Mouse (Mus musculus): Measurements from ENCODE around the gene Cdh3.
"Not testable (repeated sequence)": the region's sequence is repeated elsewhere in the genome, so short reads cannot be mapped to it uniquely, and the experiment has no call there.

The Cdh3 gene

DNA sequence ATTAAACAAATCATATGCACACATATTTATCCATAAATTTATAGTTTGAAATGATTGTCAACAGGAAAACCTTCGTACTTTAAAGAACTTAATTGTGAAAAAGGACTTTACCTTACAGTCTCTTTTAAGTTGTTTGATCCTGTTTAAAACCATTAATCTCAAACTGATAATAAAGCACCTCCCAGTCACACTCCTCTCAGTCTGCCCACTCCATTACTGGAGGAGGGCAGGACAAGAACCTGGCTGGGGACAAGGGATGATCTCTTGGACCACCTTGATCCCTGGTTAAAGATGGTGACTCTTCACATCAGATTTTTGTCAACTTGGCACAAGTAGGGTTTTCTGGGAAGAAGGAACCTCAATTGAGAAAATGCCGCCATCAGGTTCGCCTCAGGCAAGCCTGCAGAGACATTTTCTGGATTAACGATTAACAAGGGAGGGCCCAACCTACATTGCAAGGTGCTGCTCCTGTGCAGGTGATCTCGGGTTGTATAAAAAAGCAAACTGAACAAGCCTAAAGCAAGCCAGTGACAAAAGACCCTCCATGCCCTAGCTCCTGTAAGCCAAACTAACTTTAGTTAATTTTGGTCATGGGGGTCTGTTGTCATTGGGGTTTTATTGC lies 61.0 kb downstream of the Cdh3 start:
- DNase-seq (ENCODE audit: low spot score) = no peak

DNA sequence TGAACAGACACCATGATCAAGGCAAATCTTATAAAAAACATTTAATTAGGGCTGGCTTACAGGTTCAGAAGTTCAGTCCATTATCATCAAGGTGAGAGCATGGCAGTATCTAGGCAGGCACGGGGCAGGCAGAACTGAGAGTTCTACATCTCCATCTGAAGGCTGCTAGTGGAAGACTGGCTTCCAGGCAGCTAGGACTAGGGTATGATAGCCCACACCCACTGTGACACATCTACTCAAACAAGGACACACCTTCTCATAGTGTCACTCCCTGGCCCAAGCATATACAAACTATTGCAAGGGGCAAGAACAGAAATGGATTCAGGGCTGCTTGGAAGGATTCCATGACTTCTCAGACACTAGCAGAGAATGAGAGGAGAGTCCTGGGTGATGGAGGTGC lies 61.5 kb downstream of the Cdh3 start:
- not testable (repeated sequence) for DNase-seq (ENCODE audit: low spot score)

DNA sequence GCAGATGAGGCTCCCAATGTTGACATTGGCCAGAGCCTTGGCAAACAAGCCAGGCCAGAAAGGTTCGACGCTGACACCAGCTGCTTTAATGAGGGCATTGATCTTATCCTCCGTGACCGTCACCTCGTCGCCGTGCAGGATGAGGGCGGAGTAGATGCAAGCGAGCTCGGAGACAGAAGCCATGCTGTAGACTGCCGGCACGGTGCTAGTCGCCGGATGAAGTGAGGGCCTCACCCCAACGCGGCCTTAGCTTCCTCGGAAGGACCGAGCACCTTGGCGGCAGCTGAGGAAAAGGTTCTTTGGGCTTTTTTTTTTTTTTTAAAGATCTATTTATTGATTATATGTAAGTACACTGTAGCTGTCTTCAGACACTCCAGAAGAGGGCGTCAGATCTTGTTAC lies 62.5 kb downstream of the Cdh3 start, which contains the start of gene Gm10073:
Gene Gm10073, minus strand, starts transcription at position 294 of the 400 bp plus-strand sequence.
- DNase-seq (ENCODE audit: low spot score) = not testable (repeated sequence)

DNA sequence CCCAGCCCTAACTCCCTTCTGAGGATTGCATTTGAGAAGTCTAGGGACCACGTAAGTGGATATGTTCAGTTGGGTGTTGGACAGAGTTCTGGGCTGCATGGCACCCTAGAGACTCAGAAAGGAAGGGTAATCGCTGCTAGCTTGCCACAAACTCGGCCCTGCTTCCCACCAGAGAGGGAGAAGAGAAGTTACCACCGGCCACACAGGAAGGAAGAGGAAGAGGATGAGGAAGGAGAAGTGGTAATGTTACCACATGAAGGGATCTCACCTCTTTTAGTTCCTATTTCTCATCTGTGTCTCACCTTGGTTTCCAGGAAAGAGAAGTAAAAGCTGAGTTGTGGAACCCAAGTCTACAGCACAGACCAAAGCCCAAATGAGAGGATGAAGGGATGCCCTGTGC lies 63.6 kb downstream of the Cdh3 start:
- DNase-seq (ENCODE audit: low spot score) = no peak

DNA sequence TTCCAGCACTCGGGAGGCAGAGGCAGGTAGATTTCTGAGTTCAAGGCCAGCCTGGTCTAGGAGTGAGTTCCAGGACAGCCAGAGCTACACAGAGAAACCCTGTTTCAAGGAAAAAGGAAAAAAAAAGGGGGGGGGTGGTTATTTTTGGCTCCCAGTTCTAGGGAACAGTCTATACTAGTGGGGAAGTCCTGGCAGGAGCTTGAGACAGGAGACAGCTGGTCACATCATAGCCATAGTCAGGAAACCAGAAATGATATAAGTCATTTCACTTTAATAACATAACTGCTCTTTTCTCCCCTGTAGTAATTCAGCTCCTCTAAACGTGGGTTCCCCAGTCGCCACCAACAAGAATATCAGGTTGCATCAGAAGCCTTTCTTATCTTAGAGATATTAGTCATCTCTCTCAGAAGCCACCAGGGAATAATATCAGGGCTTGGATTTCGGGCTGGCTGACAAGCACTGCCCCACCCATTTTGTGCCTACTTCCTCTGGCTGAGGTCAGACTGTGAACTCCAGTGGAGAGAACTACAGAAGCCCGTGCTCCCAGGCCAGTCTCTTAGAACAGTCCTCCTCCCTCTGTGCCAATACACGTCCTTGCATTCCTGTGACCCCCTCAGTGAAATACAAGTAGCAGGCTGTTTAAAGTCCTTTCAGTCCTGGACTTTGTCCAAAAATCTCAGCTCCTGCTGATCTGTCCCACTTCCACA lies 66.3 kb downstream of the Cdh3 start:
- DNase-seq (ENCODE audit: low spot score) = no peak

DNA sequence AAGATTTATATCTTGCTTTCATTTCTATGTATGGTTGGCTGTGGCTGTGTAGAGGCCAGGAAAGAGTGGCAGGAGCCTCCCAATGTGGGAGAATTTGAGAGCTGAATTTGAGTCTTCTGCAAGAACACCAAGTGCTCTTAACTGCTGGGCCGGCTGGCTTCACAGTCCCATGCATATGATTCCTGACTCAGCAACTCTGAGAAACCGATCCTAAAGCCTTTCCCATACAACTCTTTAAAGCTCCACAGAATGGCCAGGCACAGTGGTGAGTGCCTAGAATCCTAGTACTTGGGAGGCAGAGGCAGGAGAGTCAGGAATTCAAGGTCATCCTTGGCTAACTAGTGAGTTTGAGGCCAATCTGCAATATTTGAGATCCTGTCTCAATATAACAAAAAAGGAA lies 68.8 kb downstream of the Cdh3 start:
- DNase-seq (ENCODE audit: low spot score) = no peak

DNA sequence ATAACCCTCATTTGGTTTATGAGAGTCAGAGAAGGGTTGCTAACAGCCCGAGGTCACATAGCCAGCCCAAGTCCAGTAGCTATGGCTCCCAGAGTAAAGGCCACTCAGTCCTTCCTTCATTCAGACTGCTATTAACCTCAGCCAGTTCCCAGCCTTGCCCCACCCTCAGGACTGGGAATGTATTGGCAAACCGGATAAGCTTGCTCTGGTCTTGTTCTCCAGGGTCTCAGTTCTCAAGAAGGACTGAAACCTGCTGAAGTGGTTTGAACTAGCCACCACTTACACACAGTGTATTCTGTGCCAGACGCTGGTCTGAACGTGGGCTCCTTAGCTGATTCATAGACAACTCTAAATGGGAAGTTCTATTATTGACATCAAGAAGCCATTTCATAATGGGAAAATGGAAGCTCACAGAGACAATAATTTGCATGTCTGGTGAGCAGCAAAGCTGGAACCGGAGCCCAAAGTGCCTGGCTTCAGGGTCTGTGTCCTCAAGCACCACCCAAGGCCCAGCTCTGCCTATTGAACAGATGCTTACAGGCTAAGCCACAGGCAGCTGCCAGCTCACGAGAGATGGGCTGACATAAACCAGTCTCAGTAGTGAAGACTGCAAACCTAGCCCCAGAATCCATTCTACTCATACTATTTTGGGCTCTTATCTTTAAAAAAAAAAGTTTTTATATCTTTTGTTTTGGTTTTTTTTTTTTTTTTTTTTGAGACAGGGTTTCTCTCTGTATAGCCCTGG lies 70.8 kb downstream of the Cdh3 start:
- no peak for DNase-seq (ENCODE audit: low spot score)

DNA sequence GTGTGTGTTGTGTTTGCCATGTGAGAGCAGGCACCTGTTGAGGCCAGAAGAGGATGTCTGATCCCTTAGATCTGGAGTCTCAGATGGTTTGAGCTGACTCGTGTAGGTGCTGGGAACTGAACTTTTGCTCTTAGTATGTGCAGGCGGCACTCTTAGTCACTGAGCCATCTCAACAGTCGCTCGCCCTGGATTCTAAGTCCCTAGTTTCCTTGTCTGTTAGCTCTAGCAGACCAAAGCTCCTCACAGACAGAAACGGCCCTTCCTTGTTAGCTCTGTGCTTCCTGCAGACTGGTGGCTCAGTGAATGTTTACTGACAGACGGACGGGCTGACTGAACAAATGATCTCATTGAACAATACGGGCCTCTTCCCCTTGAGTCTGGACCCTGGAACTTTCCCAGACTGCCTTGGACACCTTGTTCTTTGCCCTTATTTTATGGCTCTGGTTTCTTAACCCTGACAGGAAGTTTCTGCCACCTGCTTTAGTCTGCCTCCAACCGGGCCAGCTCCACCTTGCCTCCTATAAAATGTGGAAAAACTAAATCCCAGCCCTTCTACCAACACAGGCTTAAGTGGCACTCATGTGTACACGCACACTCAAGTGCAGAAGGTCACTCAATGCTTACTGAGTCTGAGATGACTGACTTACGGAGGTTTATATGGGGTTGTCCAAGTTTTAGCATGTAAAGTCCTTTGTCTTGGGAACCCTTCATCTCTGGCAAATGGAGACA lies 74.4 kb downstream of the Cdh3 start:
- DNase-seq (ENCODE audit: low spot score) = no peak

DNA sequence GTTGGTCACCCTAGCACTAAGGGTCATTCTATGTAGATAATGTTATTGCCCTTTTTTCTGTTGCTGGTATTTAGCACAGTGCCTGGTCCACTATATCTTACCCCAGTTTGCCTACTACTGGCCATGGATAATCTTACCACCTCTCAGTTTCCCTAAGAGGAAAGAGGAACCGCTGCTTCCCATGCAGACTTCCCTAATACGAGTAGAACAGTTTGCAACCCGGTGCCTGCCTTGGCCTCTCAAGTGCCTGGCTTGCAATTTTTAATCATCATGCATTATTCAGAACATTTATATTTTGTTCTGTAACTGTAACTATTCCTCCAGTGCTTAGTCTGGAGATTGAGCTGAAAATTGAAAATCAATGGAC lies 75.0 kb downstream of the Cdh3 start:
- DNase-seq (ENCODE audit: low spot score) = no peak

DNA sequence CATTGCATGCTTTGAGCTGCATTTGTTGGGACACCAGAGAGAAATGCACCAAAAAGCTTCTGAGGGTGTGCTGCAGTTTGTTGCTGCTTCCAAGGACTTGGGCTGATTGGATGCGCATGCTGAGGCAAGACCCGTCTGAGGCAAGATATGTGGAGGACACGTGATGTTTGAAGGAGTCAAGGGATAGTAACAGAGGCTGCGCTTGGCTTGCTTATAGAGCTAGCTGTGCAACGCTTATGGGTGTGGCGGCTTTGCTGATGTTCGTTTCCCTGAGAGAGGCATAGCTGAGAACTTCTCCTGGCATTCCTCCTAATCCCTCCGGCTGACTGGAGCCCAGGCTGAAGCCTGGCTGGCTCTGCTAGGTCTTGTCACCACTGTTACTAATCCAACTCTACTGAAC lies 76.2 kb downstream of the Cdh3 start:
- no peak for DNase-seq (ENCODE audit: low spot score)

DNA sequence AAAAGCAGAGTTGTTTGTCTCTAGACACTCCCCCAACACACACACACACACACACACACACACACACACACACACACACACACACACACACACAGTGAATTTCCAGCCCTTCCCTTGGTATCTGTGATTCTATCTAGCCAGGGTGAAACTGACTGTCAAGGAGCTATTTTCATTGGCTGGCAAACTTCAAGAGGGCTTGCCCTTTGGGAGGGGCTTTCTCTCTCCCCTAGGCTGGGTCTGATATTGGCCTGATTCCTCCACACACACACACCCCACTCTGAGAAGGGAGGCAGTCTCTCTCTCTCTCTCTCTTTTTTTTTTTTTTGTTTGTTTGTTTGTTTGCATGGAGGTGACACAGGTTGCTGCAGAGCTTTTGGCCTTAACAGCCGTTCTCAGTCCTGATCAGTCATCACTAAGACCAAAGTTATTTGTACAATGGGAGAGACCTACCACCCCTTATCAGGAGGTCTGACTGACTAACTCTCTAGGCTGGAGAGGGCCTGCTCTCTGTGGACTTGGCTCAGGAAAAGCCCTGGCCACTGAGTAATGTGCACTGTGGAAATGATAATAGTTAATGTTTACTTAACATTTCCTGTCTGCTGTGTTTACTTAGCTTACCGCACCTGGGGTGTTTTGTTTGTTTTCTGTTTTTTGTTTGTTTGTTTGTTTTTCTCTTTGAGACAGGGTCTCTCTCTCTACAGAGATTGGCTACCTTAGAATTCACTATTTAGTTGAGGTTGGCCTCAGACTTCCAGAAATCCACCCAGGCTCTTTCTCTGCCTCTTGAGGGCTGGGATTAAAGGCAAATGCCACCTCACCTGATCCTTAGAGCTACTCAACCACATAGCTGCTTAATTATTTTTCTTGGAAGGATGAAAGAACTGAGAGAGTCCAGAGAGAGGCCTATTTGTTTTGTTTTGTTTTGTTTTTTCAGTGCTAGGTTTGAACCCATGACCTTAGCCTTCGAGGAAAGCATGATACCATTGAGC lies 78.0 kb downstream of the Cdh3 start:
- DNase-seq (ENCODE audit: low spot score) = no peak

DNA sequence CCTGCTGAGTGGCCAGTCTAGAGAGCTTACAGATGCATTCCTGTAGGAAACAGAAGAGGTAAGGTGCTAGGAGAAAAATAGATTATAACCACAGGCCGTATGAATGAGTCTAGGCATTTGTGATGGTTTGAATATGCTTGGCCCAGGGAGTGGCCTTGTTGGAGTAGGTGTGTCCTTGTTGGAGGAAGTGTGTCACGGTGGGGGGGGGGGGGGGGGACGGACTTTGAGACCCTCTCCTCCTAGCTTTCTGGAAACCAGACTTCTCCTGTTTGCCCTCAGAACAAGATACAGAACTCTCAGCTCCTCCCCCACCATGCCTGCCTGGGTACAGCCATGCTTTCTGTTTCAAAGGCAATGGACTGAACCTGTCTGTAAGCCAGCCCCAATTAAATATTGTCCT lies 81.8 kb downstream of the Cdh3 start:
- DNase-seq (ENCODE audit: low spot score) = no peak

DNA sequence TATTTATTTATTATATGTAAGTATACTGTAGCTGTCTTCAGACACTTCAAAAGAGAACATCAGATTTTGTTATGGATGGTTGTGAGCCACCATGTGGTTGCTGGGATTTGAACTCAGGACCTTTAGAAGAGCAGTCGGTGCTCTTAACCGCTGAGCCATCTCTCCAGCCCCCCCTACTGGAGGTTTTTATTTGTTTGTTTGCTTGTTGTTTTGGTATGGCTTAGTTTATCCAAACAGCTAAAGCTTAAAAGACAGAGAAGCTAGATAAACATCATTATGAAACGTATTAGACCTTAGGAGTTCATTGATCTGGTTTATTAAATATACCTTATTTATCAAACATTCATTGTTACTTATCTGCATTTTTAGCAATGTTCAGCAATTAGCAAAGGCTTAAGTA lies 84.9 kb downstream of the Cdh3 start:
- DNase-seq (ENCODE audit: low spot score) = not testable (repeated sequence)

DNA sequence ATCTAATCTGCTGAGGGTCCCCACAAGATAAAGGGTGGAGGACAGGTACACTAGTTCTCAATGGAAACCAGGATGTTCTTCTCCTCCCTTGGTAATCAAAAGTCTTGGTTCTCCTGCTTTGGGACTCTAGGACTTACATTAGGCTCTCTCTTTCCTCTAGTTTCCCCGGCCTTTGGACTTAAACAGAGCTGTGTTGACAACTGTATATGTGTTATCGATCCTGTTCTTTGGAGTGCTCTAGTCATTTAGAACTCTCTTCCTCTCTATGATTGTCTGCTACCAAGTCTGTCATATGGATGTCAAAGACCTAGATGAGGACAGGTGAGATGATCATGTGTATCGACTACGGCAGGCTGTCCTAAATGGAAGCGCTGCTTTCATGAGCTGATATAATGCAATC lies 86.4 kb downstream of the Cdh3 start:
- no peak for DNase-seq (ENCODE audit: low spot score)

DNA sequence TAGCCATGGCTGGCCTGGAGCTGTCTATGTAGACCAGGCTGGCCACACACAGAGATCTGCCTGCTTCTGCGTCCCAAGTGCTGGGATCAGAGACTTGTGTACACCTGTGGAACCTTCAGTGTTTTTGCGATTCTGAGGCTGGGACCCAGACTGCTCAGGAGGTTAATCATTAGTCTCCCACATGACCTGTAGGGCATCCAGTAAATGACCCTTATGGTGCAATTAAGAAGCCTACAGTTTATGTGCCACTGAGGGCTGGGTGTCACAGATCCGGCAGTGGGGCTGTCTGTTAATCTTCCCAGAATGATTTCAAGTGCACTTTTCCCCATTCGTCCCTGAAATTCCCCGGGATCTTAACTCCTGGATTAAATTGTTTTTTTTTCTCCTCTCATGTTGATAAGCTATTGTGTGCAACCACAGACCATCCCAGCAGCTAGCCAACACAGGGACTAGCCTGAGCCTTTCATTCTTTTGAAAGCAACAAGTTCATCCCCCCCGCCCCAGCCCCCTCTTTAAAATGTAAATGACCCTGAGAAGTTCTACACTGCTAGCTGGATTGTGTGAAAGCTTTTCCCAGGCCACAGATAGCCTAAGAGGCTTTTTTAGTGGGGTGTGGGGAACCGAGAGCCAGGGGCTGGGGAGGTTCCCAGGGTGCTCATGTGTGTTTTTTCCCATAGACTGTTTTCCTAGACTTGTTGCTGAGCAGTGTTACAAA lies 88.7 kb downstream of the Cdh3 start:
- DNase-seq (ENCODE audit: low spot score) = no peak

DNA sequence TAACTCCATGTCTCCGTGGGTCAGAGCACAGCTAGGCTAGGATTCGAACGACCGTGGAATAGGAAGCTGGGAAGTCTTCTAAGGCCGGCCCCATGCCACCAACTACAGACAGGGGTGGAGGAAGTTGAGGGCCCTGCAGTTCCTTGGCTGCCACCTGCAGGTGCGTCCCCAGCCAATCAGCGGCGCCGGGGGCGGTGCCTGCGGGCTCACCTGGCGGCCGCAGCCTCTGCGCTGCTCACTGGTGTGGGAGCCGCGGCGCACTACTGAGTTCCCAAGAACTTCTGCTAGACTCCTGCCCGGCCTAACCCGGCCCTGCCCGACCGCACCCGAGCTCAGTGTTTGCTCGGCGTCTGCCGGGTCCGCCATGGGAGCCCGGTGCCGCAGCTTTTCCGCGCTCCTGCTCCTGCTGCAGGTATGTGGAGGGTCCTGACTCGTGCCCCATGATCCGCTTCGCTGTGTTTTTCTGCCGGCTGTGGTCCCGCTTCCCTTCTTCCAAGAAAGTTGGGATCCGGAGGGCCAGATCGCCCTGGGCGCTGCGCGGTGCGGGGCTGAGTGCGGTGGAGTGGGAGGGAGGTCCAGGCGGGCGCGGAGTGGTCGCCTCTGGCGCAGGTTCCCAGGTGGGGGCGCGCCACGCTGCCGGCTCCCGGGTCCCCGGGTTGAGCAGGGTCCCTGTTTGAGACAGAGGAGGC lies 92.6 kb downstream of the Cdh3 start, which contains the start of gene Cdh1:
Gene Cdh1, plus strand, starts transcription at position 221 of the 689 bp plus-strand sequence.
- peak; percentile 77 for DNase-seq (ENCODE audit: low spot score)

DNA sequence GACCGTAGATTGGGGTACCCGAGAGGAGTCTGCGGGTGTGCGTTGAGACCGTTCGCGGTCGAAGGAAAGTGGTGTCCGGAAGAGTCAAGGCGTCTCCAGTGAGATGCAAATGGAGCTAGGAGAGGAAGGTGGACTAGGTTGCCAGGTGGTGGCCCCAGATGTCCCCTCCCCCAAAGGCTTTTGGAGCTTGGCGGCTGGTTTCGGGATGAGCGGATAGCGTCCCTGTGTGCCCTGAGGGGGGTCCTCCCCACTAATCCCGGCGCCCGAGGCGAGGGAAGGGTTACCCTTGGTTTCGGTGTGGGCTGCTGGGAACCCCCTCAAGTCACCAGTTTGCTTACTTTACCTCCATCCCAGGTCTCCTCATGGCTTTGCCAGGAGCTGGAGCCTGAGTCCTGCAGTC lies 93.2 kb downstream of the Cdh3 start:
- DNase-seq (ENCODE audit: low spot score) = no peak

DNA sequence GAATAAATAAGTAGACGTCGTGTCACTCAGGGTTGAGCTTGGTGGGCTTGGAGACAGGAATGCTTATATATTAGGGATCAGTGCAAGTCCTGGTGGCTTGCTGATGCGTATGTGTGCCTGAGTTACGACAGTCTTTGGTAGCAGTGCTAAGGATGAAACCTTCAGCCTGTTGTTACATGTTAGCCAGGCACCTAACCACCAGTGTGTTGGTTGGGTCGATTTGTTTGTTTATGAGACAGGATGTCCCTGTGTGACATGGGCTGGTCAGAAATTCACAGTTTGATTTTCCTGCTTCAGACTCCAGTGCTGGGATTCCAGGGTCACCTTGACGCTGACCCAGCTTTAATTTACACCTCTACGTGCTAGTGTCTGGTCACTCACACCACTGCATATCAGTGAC lies 95.0 kb downstream of the Cdh3 start:
- no peak for DNase-seq (ENCODE audit: low spot score)

DNA sequence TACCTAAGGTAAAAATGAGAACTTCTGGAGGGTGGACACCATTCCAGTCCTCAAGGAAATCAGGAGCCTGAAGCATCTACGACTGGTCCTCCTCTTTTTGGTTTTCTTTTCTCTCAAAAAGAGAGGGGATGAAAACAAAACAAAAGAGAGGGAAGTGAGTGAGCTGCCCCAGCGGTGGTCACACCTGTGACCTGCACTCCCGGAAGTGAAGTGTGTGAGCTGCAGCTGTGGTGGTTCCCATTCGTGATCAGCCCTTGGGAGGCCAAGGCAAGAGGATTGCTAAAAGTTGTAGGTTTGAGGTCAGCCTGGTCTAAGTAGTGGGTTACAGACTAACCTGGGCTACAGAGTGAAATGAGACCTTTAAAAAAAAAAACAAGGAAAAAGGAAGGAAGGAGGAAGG lies 95.4 kb downstream of the Cdh3 start:
- no peak for DNase-seq (ENCODE audit: low spot score)

DNA sequence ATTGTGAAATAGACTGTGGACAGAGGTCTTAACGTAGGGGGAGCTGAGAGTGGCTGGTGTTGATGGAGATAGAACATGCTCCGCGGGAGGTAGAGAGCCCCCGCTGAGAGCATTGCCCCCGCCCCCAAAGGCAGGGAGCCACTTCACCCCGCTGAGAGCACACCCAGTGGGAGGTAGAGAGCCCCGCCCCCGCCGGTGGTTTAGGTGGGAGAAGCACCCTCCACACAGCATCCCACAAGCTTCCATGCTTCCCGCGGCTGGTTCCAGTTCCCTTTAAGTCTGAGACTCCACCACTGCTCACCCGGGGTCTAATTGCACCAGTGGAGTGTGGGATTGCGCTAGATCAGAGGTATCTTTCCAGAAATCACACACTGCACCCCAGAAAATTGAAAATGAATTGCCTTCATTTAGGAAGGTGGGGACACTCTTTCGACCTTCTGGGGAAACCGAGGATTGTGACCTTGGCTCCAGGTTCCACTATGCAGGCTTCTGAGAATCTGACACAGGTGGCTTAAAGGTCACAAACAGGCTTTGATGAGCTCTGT lies 96.0 kb downstream of the Cdh3 start:
- DNase-seq (ENCODE audit: low spot score) = no peak

Measured in urinary bladder, postnatal 25 days (tissue).